Mouse (Mus musculus) lung, adult 18-20 months (tissue): ENCODE results near the gene Misp.

ENCODE experiments used
- DNase-seq, 2 experiments: peaks; one replicate each; pipeline ENCODE4 v3.0.0; 2022; ENCODE audit warnings: mixed read lengths in 2 of 2

Gene Misp

DNA sequence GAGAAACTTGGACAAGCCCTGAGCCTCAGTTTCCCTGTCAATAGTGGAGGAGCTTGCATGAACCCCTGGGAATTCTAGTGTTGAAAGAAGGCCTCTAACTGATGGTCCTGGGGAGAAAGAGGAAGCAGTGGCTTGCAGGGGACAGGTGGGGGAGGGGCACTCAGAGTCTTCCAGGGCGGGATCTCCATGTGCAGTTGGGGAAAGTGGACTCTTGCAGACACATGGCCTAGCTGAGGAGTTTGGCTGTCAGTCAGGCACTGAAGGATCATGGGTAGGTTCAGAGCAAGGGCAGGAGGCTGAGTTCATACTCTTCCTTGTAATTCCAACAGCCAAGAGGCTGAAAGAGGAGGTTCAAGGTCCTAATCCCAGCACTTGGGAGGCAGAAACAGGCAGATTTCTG, 56.4 kb downstream of the Misp start:
- no peak for DNase-seq

DNA sequence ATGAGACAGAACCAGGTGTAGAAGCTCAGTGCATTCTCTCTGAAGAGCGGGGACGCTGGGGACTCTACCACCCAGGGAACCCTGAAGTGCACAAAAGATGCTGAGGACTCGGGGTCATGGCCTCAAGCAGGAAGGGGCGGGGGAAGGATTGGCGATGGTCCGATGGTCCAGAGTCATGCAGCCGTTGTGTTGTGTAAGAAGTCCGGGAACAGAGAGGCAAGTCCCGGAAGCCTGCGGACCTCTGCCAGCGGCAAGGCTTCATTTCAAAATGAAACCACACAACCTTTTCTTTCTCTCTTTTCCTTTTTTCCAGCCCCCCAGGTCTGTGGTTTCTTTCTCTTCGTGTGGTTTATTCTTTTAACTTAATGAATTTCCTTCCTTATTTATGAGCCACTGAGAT, 57.0 kb downstream of the Misp start:
- peak; percentile 72 to 74 for DNase-seq

DNA sequence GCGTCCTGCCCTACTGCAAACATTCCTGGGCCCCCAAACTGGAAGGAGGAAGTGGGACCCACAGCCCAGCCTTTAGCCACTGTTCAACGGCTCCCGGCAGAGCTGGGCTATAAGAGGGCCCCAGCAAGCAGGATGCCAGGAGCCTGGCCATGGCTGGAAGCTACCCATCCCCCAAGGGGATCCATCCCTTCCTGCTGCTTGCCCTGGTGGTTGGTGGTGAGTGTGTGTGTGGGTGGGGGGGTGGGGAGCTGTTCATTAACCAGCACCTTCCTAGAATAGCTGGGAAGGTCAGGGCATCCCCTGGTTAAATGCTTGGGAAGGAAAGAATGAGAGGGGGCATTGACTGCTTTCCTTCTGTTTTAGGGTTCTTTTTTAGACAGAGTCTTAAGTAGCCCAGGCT, 58.7 kb downstream of the Misp start:
- no peak for DNase-seq
